Mouse (Mus musculus): ENCODE data around the gene Fam83d.

DNA sequence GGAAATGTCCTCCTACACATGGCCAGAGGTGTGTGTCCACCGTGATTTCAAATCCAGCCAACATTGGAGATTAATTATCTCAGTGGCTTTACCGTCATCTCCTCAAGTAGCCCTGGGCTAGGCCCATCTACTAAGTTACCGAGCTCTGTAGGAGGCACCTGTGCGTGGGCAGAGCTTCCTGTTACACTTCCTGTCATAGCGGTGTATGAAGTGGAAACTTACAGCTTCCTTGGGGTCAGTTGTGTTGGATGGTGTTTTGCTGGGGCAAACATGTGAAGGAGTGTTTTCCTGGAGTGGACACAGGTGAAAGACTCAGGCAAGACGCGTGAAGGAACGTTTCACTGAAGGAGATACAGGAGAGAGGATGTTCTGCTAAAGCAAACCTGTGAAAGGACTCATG is 32.6 kb upstream of the Fam83d start:
- no peak for TF ChIP-seq CTCF (IDR thresholded peaks at IDR 0.05; ENCODE audit: low read depth, low read length)
- no peak for TF ChIP-seq TAL1 (conservative IDR thresholded peaks at IDR 0.05; ENCODE audit: low read depth, low read length)
- TF ChIP-seq GATA1 (IDR thresholded peaks at IDR 0.05; ENCODE audit: borderline replicate concordance, low read length), result no peak
- TF ChIP-seq POLR2AphosphoS5 (IDR thresholded peaks at IDR 0.05; ENCODE audit: insufficient replicate concordance, low read depth, low read length), result no peak
- TF ChIP-seq GATA2 (IDR thresholded peaks at IDR 0.05; ENCODE audit: borderline replicate concordance, low read depth, low read length), result no peak

Data from G1E (cell line).